Mouse (Mus musculus) 416B (cell line): ENCODE data around the gene Nkx2-3.

Experiments
- DNase-seq: peaks from one replicate; pipeline ENCODE4 v3.0.0; 2011; ENCODE audit warnings: low read depth

Gene Nkx2-3

DNA sequence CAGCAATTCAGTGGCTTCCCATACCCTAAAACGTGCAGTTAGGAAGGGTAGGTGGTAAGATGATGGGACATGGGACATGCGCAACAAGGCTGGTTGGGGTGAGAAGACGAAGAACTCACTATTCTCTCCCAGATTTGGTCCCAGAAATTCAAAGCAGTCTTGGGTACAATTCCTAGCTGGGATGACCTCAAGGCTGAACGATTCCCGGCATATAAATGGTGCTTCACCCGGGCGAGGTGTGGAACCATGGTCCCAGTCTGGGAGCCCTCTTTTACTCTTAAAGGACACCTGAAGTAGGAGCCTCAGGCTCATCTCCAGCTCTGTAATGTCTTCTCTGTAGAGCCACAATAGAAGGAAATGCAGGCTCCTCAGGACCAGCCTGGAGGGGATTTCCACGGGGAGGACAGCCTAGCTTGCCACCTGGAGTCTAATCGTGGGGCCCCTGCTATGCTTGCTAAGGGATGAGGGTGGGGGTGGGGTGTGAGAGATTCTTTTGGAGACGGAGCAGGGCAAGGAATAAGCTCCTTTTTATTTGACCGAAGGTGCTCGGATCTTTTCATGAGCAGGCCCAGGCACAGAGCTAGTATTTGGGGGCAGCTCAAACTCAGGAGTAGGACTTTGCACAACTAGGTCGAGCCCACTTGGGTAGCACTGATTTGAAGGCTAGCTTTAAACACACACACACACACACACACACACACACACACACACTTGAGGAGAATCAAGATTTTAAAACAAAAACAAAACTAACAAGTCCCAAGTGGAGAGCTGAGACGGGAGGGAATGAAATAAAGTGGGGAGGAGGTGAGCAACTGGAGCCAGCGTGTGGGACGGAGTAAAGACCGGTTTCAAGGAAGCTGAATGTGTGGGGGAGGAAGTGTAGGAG is 6.2 kb upstream of the Nkx2-3 start:
- DNase-seq: no peak

DNA sequence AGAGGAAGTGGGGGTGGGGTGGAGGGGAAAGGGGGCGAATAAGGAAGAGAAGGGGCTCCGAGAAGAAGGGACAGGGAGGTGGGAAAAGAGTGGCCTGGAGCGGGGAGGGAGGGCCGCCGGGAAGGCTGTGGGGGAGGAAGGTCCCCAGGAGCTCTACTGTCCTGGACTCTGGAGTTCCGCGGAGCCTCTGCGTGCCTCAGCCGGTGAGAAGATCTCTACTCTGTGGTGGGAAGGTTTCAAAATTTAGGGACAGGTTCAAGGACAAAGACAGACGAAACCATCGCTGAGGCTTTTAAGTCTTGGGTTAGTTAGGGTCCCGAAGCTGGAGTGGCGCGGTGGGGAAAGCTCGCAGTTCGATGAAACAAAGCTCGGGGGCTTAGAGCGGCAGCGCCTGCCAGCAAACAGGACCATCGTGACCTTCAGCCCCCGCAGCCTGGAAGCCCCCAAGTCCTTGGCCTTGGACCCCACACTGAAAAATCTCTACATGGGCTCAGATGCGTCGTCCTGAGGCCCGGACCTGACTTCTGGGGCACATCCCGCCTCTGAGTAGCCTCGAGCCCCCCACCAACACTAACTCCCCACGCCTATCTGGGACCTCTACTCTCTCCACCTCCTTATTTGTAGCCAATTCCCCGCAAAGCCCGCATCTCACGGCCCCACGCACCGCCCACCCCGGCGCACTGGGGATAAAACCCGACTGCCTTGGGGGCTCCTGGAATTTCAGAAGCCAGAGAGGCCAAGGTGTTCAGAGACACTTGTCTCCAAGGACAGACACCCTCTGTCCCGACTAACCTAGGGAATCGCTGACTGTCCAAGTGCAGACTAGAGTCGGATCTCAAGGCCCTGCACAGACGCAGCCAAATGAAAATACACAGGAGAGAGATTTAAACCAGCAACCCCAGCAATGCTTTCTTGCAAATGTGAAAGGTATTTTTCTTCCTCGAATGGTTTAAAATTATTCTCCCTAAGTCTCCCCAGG is 5.3 kb upstream of the Nkx2-3 start:
- no peak for DNase-seq

DNA sequence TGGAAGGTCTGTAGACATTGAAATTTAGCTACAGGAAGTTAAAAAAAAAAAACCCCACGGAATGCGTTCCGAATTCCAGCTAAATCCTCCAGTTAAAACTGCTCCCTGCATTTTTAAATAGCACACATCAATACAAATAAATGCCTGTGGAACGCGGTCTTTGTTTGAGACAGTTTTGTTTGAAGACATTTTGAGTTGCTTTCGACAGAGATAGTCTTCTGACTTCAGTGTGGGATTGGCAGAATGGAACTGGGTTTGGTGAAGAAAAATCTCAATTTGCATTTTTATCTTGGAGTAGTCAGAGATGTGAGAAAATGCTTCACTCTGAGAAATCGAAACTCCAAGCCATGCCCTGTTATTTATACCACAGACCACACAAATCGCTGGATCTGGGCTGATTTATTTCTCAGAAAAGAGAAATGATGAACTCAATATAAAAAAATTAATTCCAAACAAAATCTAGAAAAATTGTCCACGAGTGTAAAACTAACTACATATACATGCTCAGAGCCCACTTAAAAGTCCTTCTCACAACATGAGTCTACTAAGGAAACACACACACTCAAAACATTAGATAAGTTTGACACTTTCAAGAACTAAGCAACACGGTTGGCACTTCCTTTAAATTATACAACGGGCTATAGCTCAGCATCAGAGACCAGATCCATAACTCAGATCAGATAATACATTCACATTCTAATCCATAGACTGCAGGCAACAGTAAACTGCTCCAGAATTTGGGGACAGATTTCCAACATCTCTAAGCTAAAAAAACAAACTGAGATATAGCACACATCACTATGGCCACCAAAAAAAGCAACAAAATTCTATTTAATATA is 4.1 kb upstream of the Nkx2-3 start:
- DNase-seq: no peak

DNA sequence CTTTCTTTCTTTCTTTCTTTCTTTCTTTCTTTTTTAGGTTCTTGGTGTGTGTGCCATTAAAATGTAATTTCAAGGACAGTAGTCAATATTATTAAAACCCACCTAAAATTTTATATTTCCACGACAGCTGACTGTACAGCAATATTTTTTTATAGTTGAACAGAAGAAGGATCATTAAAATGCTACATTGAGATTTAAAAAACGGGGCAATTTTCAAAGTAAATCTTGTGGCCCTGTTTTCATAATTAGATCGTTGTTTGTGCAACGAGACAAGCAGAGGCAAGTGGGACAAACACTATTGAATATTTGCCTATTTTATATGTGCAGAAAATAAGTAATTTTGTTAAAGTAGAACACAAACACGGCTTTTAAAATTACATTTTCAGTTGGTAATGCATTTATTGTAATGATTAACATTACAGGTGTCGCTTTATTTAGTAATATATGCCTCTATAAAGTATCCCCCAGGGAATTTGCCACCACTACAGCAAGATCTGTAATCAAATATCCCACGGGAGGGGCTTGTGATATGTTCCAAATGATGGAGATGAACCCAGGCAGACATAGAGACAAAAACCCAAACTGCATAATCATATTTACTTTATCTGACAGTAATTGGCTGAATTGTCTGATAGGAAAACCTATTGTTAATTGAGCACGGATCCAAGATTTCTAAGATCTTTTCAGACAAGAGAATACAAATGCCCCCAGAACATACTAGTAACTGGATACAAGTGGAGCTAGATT is 3.2 kb upstream of the Nkx2-3 start:
- no peak for DNase-seq

DNA sequence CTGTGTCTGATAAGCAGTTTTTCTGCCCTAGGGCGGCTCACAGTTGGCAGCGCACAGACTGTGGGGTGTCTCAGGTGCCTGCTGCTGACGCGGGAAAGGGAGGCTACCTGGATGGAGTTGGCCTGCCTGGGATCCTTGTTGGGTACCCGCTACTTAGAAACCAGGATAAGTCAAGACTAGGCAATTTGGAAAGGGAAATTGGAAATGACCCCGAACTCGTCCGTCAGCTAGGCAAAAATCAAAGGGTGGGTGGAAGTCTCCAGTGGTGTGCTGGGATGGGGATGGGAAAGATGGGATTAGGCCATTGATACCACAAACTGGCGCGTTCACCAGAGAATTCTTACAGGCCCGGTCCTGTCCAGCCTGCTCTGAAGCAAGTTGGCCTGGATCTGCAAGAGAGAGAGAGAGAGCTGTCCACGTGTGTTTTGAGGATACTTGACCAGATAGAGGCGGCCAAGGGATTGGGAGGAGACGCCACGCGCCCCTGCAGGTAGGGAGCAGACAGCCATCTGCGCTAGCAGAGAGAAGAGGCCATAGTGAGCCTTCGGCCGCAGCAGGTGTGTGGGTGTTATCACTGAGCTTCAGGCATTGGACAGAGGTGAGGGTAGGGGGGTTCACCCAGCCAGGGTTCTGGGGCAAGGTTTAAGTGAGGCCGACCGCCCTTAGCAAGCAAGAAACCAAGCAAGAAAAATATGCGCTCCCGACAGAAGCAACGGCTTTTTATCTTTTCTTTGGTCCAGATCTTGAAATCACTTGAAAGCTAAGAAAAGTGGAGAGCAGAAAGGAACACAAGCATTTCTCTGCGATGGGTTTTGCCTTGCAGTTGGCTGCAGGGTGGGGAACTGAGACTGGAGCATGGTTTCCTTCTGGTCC is 2.4 kb upstream of the Nkx2-3 start:
- DNase-seq: no peak

DNA sequence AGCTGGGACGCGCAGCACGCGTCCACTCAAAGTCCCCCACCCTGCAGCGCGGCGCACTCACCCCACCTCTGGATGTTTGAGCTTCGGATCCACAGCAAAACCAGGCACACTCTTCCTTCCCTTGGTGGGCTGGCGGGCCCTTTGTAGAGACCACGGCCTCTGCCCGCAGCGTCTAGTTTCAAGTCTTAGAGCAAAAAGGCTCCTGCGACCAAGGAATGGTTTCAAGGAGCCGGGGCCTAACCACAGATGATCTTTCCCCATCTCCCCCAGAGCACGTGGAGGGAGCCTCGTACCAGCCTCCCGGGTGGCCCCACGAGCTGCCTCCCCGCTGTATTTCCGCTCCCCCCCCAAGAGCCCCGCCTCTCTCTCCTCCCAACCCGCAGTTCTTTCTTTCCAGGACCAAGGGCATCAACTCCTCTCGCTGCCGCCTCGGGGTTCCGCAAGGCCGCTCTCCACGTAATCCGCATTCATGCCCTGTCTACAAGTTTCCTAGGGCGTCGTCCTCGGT is 1.7 kb upstream of the Nkx2-3 start:
- no peak for DNase-seq

DNA sequence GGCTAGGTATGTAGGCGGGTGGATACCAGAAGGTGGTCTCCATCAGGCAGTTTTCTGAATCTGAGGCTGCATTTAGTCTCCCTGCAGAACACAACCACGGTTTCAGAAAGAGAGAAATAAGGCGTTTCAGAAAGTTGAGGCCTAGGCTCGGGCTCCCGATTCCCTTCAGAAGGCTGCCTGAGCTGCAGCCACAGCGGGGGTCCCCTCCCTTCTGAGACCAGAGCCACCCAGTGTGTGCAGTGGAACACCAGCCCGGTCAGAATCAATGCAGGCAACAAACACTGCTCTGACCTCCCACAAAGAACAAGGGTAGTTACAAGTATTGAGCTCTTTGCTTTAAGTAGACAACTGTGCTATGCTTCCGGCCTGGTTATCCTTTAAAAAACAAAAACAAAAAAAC is 1.0 kb upstream of the Nkx2-3 start:
- DNase-seq: no peak

DNA sequence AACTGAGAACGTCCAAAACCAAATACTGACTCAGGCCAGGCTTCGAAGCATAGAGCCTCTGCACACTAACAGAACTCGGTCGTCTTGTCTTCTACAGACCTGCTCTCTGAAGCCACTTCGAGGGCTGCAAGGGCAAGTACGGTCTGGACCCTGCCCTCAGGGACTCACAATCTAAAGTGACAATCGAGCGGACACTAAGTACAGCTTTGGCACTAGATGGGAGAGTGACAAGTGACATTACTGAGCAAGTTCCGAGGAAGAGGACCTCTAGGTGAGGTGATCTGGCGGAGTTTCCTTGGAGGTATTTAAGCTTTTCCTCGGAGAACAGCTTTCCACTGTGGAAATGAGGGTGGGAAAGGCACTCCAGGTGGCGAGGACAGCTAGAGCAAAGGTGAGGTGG is 564 bp upstream of the Nkx2-3 start:
- DNase-seq: no peak

DNA sequence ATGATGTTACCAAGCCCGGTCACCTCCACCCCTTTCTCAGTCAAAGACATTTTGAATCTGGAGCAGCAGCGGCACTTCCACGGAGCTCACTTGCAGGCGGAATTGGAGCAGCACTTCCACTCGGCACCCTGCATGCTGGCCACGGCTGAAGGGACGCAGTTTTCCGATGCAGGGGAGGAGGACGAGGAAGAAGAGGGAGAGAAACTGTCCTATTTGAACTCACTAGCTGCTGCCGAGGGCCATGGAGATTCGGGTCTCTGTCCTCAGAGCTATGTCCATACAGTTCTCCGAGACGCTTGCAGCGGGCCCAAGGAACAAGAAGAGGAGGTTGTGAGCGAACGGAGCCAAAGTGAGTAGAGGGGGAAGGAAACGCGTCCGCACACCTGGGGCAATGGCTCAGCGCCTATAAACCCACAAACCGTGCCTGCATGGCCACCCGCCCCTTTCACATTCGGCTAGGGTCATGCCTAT is 411 bp downstream of the Nkx2-3 start:
- DNase-seq: no peak

DNA sequence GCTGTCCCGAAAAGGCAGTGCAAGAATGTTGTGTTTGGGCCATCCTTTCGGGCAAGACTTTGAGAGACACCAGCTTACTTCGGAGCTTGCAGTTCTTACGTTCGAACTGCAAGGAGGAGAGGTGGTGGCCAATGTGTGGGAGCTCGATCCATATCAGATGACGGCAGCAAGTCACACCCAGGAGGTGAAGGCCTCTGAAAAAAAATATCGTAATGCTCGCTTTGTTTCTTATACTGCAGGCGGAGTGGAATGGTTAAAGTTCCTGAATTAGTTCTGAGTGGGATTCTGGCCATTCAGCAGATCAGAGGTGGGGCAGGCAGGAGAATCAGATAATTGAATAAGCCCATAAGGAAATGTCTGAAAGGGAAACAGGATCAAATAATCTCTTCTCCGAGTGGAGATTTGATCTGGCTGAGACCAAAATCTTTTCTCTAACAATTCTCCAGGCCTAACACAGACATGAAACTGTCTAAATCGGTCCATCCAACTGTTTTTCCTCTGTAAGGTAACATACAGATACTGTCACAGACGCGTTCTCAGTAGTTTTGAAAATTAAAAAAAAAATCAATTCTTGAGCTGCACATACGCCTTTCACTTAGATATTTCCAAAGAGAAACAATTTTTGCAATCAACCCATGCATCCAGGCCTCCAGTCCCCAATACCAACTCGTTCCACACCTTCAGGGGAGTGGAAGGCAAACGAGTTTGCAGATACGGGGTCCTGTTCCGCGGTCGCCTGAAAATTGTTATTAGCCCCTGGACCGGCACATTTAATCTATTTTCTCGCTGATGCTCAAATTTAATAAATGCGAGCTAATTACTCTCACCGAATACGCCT is 1.4 kb downstream of the Nkx2-3 start:
- DNase-seq: no peak

DNA sequence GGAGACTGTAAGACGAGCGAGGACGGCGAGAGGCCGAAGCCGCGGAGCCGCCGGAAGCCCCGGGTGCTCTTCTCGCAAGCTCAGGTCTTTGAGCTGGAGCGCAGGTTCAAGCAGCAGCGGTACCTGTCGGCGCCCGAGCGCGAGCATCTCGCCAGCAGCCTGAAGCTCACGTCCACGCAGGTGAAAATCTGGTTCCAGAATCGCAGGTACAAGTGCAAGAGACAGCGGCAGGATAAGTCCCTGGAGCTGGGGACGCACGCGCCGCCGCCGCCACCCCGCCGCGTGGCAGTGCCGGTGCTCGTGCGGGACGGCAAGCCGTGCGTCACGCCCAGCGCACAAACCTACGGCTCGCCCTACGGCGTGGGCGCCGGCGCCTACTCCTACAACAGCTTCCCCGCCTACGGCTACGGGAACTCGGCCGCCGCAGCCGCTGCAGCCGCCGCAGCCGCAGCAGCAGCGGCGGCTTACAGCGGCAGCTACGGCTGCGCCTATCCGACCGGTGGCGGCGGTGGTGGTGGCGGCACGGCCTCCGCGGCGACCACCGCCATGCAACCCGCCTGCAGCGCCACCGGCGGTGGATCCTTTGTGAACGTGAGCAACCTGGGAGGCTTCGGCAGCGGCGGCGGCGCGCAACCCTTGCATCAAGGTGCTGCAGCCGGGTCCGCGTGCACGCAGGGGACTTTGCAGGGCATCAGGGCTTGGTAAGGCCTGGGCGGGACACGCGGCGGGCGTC is 2.4 kb downstream of the Nkx2-3 start:
- DNase-seq: no peak

DNA sequence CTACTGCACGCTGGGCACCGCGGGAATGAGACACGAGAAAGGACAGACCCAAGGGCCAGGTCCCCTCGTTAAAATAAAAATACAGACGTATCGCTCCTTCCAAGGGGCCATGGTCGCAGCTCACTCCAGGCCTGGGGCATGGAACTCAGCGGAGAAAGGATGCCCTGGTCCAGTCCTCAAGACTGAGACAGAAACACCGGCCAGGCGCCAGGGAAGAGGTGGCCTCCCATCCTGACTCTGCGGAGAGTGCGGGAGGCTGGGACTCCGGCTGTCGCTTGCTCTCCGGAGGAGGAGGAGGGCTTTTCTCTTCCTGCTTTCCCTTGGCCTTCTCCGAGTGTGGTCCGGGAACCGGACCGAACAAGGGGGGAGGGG is 2.9 kb downstream of the Nkx2-3 start:
- DNase-seq: no peak

DNA sequence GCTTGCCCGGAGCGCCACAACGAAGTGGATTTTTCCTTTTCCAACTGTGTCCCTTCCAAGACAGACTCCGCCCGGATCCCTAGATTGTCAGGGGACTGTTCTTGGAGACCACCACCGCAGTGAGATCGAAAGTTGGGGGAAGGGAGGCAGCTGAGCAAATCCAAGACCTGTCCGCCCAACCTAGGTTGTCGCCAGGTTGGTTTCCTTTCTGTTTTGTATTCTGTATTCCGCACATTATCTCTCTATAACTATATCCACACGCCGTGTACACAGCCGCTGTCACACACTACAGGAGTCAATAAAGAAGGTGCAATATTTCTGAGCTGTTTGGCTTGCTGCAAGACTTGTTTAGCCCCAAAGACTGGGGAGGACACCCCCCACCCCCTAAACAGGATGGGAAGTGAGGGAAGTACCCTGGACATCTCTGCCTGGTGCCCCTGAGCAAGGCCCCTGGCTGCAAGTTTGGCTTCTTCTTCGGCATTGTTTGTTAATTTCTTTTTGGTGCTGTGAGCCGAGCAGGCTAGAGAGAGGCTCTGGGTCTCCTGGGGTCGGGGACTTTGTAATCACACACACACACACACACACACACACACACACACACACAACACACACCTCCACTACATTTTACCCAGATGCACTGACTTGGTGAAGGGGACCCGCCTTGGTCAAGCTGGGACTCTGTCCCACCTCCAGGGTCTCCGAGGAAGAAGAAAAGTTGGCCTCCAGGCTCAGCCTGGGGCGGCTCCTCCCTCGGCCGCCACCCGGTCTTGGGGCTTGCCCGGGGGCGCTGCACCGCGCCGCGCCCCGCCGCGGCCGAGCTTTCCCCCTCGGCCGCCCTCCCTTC is 3.7 kb downstream of the Nkx2-3 start:
- no peak for DNase-seq

DNA sequence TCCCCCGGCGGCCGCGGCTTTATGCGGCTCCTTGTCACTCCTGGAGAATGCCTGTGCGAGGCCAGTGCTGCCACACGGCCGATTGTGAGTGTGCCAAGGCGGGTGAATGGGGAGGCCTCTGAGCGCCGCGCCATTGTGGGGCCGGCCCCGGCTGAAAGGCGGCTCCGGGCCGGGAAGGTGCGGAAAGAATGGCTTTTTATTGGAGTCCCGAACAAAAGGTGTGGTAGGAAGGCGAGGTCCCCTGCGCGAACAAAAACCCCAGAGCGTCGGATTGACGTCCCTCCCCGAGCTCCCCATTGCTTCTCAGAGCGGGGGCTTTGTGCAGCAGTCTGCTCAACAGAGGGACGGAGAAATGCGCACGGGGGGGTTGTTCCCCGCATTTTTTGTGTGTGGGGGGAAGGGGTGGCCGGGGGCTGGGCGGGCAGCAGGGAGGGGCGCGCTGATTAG is 4.3 kb downstream of the Nkx2-3 start:
- no peak for DNase-seq

DNA sequence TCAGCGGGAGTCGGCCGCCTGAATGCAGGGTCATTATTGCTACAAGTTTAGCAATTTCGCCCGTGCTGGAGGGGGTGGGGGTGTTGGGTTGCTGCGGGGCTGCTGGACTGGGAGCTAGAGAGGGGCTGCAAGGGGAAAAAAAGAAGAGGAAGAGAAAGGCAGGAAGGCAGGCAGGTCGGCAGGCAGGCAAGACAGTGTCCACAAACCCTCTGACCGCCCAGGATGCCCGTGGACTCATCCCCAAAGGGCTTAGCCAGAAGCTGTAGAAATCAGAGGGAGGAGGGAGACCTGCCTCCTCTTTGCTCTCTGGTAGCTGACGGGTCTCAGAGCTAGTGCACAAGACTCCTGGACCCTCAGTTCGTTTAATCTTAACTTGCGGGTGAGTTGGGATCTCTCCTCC is 4.8 kb downstream of the Nkx2-3 start:
- DNase-seq: no peak

DNA sequence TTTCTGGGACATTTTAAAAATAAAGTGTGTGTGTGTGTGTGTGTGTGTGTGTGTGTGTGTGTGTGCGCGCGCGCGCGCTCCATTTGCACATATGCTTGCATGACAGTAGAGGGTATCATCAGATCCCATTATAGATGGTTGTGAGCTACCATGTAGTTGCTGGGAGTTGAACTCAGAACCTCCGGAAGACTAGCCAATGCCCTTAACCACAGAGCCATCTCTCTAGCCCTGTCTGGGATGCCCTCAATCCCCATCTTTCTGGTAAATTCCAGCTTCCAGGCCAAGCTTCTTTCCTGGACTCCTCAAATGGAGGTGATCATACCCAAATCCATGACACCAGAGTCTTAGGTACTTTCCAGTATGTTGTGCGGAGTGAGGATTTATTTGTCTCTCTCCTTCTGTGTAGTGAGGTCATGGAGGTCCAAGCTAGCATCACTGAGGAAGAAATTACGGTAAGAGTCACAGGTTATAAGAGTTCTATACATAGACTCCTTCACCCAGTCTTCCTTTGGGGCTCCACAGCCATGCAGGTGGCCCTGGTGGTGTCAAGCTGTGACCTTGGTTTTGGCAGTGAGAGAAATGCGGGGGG is 5.7 kb downstream of the Nkx2-3 start:
- DNase-seq: no peak

DNA sequence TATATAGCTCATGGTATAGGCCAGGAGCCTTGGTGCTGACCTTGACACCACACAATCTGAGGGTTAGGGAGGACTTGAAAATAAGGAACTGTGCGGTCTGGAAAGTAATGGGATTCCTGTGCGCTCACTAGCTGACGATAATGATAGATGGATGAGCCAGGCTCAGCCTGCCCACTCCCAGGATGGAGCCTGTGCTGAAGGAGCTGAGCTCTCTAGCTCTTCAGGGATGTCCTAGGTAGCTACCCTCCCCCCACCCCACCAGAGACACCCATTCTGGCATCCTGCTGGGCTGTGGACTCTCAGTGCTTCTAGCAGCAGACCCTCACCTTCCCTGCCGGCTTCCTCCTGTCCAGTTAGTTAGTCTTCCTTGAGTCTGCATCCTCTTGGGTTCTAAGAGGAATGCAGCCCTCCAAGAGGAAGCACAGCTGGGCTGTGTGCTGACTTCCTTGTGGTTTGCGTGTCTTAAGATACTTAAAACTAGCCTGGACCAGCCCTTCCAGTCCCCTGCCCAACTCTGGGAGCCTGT is 6.4 kb downstream of the Nkx2-3 start:
- no peak for DNase-seq
